Mouse (Mus musculus): ENCODE data around the gene Npy4r.
A peak's percentile ranks its signal among the peaks of the same experiment; 100 is the strongest.

The Npy4r gene

GRCm38 (mm10) chr14:34119046-34119723 is 33.1 kb downstream of the Npy4r start:
- no peak for ATAC-seq (ENCODE audit: low TSS enrichment)

- no peak for ATAC-seq (ENCODE audit: low TSS enrichment)
These were observed 38.0 kb downstream of the Npy4r start for GRCm38 (mm10) chr14:34114311-34114710.

GRCm38 (mm10) chr14:34107594-34107993 is 44.7 kb downstream of the Npy4r start:
- ATAC-seq (ENCODE audit: low TSS enrichment), result no peak

- ATAC-seq (ENCODE audit: low TSS enrichment), result no peak
These were observed 45.8 kb downstream of the Npy4r start for GRCm38 (mm10) chr14:34106389-34107062.

GRCm38 (mm10) chr14:34104892-34105291 is 47.4 kb downstream of the Npy4r start:
- ATAC-seq (ENCODE audit: low TSS enrichment), result peak; percentile 76

- no peak for ATAC-seq (ENCODE audit: low TSS enrichment)
These were observed 48.4 kb downstream of the Npy4r start for GRCm38 (mm10) chr14:34103855-34104254.

GRCm38 (mm10) chr14:34102601-34103000 is 49.7 kb downstream of the Npy4r start, which contains the start of gene A630023A22Rik:
Gene A630023A22Rik, minus strand, starts transcription at chr14:34102754.
- ATAC-seq (ENCODE audit: low TSS enrichment), result no peak

GRCm38 (mm10) chr14:34096161-34096560 is 56.1 kb downstream of the Npy4r start:
- no peak for ATAC-seq (ENCODE audit: low TSS enrichment)
